Mouse (Mus musculus) retina, postnatal 7 days (tissue): ENCODE data around the gene Cisd1.
"Not testable (repeated sequence)": the region's sequence is repeated elsewhere in the genome, so short reads cannot be mapped to it uniquely, and the experiment has no call there.

Source experiments
- DNase-seq: peaks from one replicate; pipeline ENCODE4 v3.0.0-alpha.2; 2012; ENCODE audit warnings: low read depth, low spot score

Cisd1 gene

GRCm38 (mm10) chr10:71344579-71345143 is at the start of gene Cisd1:
Gene Cisd1 (minus strand): TSS chr10:71344954.
- DNase-seq: peak; percentile 91

GRCm38 (mm10) chr10:71389311-71389710 is 44.6 kb upstream of the Cisd1 start:
- no peak for DNase-seq

GRCm38 (mm10) chr10:71384159-71385044 is 39.6 kb upstream of the Cisd1 start:
- no peak for DNase-seq

GRCm38 (mm10) chr10:71383552-71383924 is 38.8 kb upstream of the Cisd1 start:
- DNase-seq: not testable (repeated sequence)

GRCm38 (mm10) chr10:71382858-71383551 is 38.3 kb upstream of the Cisd1 start:
- DNase-seq: no peak

- no peak for DNase-seq
Measured at GRCm38 (mm10) chr10:71382109-71382508, 37.4 kb upstream of the Cisd1 start.

GRCm38 (mm10) chr10:71381471-71382033 is 36.8 kb upstream of the Cisd1 start:
- DNase-seq: no peak

GRCm38 (mm10) chr10:71380406-71380805 is 35.7 kb upstream of the Cisd1 start:
- no peak for DNase-seq

GRCm38 (mm10) chr10:71376014-71376413 is 31.3 kb upstream of the Cisd1 start:
- no peak for DNase-seq

- no peak for DNase-seq
Measured at GRCm38 (mm10) chr10:71373706-71374105, 29.0 kb upstream of the Cisd1 start.

- no peak for DNase-seq
Measured at GRCm38 (mm10) chr10:71371881-71372280, 27.1 kb upstream of the Cisd1 start.

- DNase-seq: no peak
Measured at GRCm38 (mm10) chr10:71369466-71369865, 24.7 kb upstream of the Cisd1 start.

- no peak for DNase-seq
Measured at GRCm38 (mm10) chr10:71368128-71368940, 23.6 kb upstream of the Cisd1 start.

GRCm38 (mm10) chr10:71363858-71364257 is 19.1 kb upstream of the Cisd1 start:
- no peak for DNase-seq

- DNase-seq: no peak
Measured at GRCm38 (mm10) chr10:71363440-71363839, 18.7 kb upstream of the Cisd1 start.

- DNase-seq: no peak
Measured at GRCm38 (mm10) chr10:71361836-71362562, 17.2 kb upstream of the Cisd1 start.

- no peak for DNase-seq
Measured at GRCm38 (mm10) chr10:71361044-71361443, 16.3 kb upstream of the Cisd1 start.

GRCm38 (mm10) chr10:71354947-71355346 is 10.2 kb upstream of the Cisd1 start:
- no peak for DNase-seq

- no peak for DNase-seq
Measured at GRCm38 (mm10) chr10:71353850-71354249, 9.1 kb upstream of the Cisd1 start.

- no peak for DNase-seq
Measured at GRCm38 (mm10) chr10:71351301-71351700, 6.5 kb upstream of the Cisd1 start.

- no peak for DNase-seq
Measured at GRCm38 (mm10) chr10:71349290-71349689, 4.5 kb upstream of the Cisd1 start.
